Mouse (Mus musculus): ENCODE results near the gene Slc25a5. TPM values are rescaled to one million over a fixed set of nuclear protein-coding genes. Genes with fewer than 3 reads are reported as not detected.
"Not testable (repeated sequence)": the region's sequence is repeated elsewhere in the genome, so short reads cannot be mapped to it uniquely, and the experiment has no call there.

Gene Slc25a5
- total RNA-seq (2014; fragmentation: Nextera tagmentation) = 933 and 1,044 TPM in 2 replicates
- total RNA-seq (2017) = 865 and 1,012 TPM in 2 replicates

GRCm38 (mm10) chrX:36795424-36796162 is at the start of gene Slc25a5:
Gene Slc25a5 (plus strand): TSS chrX:36795651.
- peak; percentile 89 for ATAC-seq (replicated peaks; ENCODE audit: poor library complexity, severe bottlenecking)

GRCm38 (mm10) chrX:36746789-36747188 is 48.7 kb upstream of the Slc25a5 start:
- no peak for ATAC-seq (replicated peaks; ENCODE audit: poor library complexity, severe bottlenecking)

DNA sequence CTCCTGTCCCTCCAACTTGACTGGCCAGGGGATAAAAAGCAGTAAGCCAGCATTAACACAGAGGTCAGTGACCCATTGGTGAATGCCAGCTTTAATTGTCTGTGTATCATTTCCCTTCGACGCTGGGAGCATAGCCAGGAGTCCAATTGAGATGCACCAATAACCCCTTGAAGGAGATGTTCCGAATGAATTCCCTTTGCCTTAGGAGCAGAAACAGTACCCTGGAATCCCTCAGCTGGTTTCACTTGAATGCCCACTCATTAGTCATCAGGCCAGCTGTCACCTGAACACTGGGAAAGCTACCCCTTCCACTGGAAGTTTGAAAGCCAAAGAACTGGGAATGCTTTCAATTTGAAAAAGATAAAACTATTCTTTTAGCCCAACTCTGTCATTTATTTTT is 46.9 kb upstream of the Slc25a5 start:
- ATAC-seq (replicated peaks; ENCODE audit: poor library complexity, severe bottlenecking) = no peak

DNA sequence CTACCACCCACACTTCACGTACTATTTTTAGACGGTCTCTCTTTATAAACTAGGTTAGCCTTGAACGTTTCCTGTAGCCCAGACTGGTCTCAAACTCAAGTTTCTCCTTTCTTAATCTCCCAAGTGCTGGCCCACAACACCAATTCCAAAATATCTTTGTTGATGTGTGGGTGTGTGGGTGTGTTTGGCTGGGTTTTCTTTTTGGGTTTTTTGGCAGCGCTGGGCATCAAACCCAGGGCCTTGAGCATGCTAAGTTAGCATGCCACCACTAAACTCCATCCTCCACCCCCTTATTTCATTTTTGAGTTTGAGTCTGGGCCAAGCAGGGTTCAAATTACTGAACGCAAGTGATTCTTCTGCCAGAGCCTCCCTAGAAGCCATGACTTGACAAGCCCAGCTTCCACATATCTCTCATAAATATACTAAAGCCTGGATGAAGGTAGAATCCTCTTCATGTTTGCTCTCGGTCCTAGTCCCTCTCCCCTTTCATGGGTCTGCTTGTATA is 46.1 kb upstream of the Slc25a5 start:
- no peak for ATAC-seq (replicated peaks; ENCODE audit: poor library complexity, severe bottlenecking)

GRCm38 (mm10) chrX:36750591-36750990 is 44.9 kb upstream of the Slc25a5 start:
- no peak for ATAC-seq (replicated peaks; ENCODE audit: poor library complexity, severe bottlenecking)

DNA sequence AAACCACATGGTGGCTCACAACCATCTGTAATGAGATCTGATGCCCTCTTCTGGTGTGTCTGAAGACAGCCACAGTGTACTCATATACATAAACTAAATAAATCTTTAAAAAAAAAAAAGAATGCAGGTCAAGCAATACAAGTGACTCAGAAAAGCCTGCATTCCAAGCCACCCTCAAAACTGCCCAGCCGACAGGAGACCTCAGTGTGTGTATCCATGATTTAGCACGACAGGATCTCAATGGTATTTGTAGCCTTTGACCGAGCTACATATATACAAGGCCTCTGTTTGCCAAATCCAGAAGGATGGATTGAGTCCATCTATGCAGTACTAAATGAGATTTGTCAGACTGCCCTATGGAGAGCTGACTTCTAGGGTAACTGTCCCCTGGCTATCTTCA is 42.9 kb upstream of the Slc25a5 start:
- no peak for ATAC-seq (replicated peaks; ENCODE audit: poor library complexity, severe bottlenecking)

DNA sequence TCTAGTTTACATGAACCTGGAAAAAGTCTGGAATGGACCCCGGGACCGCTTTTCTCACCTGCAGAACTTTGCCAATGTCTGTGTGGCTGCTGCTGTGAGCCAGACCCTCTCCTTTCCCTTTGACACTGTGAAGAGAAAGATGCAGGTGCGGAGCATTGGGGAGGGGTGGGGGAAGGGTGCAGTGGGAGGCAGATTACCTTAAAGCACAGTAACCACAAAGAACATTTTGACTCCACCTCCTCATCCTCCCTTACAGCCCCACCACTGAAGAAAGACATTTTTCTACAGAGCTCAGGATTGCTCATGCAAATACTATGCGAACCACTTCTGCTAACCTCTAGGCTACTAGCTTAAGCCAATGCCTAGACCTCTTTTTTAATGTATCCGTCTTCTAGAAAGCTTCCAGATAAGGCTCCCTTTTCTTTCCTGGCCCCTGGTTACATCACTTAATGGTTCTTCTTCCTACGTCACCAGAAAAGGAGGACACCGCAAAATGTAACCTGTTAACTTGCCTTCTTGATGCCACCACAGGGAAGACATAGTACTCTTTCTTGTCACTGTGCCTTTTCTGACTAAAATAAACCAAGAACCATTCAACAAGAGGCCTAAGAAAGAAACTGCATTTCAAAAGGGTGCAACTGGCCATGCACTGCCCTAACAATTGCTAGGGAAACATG is 37.5 kb upstream of the Slc25a5 start:
- ATAC-seq (replicated peaks; ENCODE audit: poor library complexity, severe bottlenecking) = no peak

DNA sequence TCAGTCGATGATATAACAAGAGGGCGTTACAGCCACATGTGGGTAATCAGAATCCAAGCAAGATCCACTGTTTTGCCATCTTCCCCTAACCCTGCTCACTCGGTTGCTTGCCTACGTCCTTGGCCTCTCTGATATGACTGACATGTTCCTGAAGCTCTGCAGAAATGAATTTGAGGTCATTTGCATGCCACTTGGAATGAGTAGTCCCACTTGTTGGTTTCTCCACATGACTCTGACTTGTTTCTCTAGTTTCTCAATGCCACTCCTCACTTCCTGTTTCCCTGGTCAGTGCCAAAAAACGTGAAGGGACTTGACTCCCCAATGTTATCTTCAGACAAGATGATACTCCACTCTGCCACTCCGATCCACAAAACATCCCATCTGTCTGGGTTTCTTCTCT is 36.9 kb upstream of the Slc25a5 start:
- ATAC-seq (replicated peaks; ENCODE audit: poor library complexity, severe bottlenecking) = peak; percentile 84

- peak; percentile 89 for ATAC-seq (replicated peaks; ENCODE audit: poor library complexity, severe bottlenecking)
Measured at GRCm38 (mm10) chrX:36760946-36761635, 34.4 kb upstream of the Slc25a5 start.

- no peak for ATAC-seq (replicated peaks; ENCODE audit: poor library complexity, severe bottlenecking)
Measured at GRCm38 (mm10) chrX:36762289-36762688, 33.2 kb upstream of the Slc25a5 start.

DNA sequence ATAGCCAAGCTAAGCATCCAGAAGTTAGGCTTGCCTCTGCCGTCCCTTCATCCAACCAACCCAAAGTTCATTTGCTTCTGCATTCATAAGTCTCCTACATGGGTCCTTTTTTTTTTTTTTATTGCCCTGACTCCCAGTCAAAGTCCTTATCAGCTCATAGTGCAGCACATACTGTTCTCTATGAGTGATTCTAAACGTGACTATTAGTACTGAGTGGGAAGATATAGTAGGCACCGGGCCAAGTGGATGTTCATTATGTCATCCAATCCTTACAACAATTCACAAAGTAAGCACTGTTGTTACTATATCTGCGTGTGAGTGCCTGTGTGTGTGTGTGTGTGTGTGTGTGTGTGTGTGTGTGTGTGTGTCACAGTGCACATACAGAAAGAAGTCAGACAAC is 32.6 kb upstream of the Slc25a5 start:
- ATAC-seq (replicated peaks; ENCODE audit: poor library complexity, severe bottlenecking) = no peak

GRCm38 (mm10) chrX:36763298-36763933 is 32.0 kb upstream of the Slc25a5 start:
- no peak for ATAC-seq (replicated peaks; ENCODE audit: poor library complexity, severe bottlenecking)

DNA sequence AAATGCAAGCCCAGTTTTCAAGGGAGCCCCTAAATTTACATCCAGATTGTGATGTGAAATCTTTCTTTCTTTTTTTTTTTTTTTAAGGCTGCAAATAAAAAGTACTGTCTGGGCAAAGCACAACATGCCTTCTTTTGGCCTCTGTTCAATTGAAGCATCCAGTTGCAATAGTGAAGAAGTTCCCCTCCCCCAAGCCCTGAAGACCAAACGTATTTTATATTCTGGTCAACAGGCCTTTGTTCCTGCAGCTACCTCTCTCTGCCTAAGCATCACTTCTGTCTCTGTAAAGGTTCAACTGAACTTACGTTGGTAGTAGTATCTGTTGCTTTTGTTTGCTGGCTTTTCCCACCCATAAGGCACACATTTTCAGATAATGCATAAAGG is 31.5 kb upstream of the Slc25a5 start:
- no peak for ATAC-seq (replicated peaks; ENCODE audit: poor library complexity, severe bottlenecking)

GRCm38 (mm10) chrX:36767386-36767785 is 28.1 kb upstream of the Slc25a5 start:
- ATAC-seq (replicated peaks; ENCODE audit: poor library complexity, severe bottlenecking) = no peak

GRCm38 (mm10) chrX:36772591-36772990 is 22.9 kb upstream of the Slc25a5 start:
- no peak for ATAC-seq (replicated peaks; ENCODE audit: poor library complexity, severe bottlenecking)

DNA sequence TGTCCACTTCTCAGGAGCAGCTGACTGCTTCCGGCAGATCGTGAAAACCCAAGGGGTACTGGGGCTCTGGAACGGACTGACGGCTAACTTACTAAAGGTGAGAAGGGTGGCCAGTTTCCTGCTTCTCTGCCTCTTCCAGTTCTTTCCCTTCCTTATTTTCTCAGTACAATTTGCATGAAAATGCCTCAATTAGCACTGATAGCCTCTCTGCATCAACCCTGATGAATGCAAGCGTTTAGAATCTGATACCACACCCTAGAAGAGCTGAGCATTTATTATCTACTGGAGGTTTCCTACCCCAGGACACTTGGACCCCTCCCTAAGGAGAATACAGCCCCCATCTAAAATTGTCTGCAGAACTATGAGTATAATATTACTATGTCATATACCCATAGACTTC is 19.9 kb upstream of the Slc25a5 start:
- ATAC-seq (replicated peaks; ENCODE audit: poor library complexity, severe bottlenecking) = no peak

GRCm38 (mm10) chrX:36777694-36778093 is 17.8 kb upstream of the Slc25a5 start:
- no peak for ATAC-seq (replicated peaks; ENCODE audit: poor library complexity, severe bottlenecking)

DNA sequence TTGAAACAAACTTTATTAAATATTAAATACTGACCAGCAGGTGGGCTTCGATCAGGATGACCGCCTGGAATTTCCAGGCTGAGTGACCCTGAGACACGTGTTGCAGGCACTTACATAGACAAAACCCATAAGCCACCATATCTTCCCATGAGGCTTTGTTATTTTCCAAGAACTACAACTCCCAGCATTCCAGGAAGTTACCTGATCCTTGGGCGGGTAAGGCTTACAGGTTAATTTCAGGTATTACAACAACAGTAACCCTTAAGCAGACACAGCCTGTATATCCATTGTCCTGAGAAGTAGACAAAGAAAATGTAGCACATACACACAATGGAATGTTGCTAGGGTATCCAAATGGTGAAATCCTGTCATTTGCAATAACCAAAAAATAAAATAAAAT is 6.1 kb upstream of the Slc25a5 start:
- ATAC-seq (replicated peaks; ENCODE audit: poor library complexity, severe bottlenecking) = no peak

- ATAC-seq (replicated peaks; ENCODE audit: poor library complexity, severe bottlenecking) = no peak
Measured at GRCm38 (mm10) chrX:36794571-36794970, 880 bp upstream of the Slc25a5 start.

GRCm38 (mm10) chrX:36796163-36796581 is 721 bp downstream of the Slc25a5 start:
- ATAC-seq (replicated peaks; ENCODE audit: poor library complexity, severe bottlenecking) = peak; percentile 75

DNA sequence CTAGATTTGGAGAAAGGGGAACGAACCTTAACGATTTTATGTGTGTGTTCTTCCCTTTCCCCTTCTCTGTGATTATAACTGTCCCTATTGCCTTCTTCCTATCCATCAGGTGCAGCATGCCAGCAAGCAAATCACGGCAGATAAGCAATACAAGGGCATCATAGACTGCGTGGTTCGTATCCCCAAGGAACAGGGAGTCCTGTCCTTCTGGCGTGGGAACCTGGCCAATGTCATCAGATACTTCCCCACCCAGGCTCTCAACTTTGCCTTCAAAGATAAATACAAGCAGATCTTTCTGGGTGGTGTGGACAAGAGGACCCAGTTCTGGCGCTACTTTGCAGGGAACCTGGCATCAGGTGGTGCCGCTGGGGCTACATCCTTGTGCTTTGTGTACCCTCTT is 1.3 kb downstream of the Slc25a5 start:
- ATAC-seq (replicated peaks; ENCODE audit: poor library complexity, severe bottlenecking) = not testable (repeated sequence)
